Mouse (Mus musculus): ENCODE results near the gene Alpk1. TPM values are rescaled to one million over a fixed set of nuclear protein-coding genes. Genes with fewer than 3 reads are reported as not detected.
A peak's percentile ranks its signal among the peaks of the same experiment; 100 is the strongest.

Alpk1 gene
- polyA plus RNA-seq, 1 experiment: 1.4 TPM

DNA sequence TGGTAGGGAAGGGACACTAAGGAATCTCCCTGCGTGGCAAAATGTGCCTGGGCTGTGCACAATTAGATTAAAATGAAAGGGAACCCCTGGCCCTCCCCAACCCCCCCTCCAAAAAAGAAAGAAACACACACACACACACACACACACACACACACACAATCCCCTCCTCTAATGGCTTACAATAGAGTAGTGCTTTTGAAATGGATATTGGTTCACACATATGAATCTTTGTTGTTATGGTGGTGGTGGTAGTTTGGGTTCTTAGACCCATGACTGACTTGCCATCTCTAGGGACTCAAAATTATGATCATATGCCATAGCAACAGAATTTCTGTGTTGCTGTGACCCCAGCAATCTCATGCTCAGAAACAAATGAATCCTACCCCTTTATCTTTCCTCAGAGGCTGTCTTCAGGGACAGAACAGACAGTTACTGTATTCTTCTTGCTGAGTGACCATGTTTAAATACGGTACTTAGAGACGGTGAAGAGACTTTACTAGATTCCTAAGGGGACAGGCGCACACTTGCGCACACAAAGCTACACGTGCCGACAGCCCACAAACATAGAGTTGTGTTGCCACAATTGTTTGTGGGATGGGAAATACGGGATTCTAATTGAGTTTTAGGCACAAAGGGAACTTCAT is 73.8 kb downstream of the Alpk1 start:
- no peaks in the 10 kb centered on the region for H3K36me3 ChIP-seq (ENCODE audit: control insufficient read depth, insufficient read depth, low read length)
- H3K27ac ChIP-seq (ENCODE audit: insufficient read depth, low read depth, low read length): no peak overlapping the region
- WGBS: 82% methylated on average over 8 of the region's 8 CpGs
- no peaks in the 10 kb centered on the region for H3K27me3 ChIP-seq (replicated peaks; ENCODE audit: control insufficient read depth, insufficient read depth, low read length)
- no peak for DNase-seq
- no peaks in the 10 kb centered on the region; the same call in 1 of the 2 replicates for H3K4me1 ChIP-seq (ENCODE audit: control insufficient read depth, insufficient read depth, low read length)
- no peak overlapping the region for H3K4me3 ChIP-seq (ENCODE audit: insufficient read depth, low read depth, low read length)
- TF ChIP-seq POLR2A (IDR thresholded peaks at IDR 0.05; ENCODE audit: low read depth, low read length) (no peak), CTCF (conservative IDR thresholded peaks at IDR 0.05; ENCODE audit: insufficient read depth, insufficient read length, low read depth, low read length) (no peak)

DNA sequence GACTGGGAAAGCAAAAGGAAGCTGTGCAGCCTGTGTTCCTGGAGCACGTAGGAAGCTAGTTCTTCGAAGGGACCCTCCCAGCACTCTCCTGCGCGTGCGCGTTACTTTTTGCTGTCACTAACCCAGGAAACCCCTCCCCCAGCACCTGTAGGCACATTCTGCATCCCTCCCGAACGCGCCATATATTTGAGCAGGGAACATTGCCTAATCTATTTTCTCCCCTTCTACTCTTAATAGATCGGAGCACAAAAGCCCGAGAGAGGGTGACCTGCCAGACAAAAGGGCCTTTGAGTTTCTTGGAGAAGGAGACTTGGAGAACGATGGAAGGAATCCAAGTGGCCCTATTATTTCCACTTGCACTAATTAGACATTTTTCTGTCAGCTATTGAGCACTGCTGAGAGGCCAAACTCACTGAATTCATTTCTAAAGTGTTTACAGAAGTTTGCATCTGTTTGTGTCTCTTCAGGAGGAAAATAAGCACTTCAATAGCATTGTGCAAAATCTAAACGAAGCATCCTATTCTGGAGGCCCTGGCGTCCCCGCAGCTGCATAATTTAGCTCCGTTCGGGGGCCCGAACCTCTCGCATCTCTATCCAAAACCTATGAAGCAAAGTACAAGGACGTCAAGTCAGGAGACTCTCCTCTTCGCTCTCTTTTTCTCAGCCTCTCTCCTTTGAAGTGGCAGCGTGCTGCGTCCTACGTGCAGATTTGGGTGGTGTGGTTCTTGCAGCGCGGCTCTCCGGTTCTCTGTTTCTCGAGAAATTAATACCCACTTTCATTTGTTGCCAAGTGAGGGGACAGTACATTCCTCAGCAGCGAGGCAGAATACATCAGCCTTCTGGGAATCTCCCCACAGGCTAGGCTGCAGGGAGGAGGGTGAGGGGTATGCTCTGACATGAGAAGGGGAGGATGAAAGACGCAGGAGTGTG is 74.5 kb downstream of the Alpk1 start:
- H3K4me3 ChIP-seq (ENCODE audit: insufficient read depth, low read depth, low read length): no peak overlapping the region
- no peak for DNase-seq
- TF ChIP-seq POLR2A (IDR thresholded peaks at IDR 0.05; ENCODE audit: low read depth, low read length) (no peak), CTCF (conservative IDR thresholded peaks at IDR 0.05; ENCODE audit: insufficient read depth, insufficient read length, low read depth, low read length) (no peak)

DNA sequence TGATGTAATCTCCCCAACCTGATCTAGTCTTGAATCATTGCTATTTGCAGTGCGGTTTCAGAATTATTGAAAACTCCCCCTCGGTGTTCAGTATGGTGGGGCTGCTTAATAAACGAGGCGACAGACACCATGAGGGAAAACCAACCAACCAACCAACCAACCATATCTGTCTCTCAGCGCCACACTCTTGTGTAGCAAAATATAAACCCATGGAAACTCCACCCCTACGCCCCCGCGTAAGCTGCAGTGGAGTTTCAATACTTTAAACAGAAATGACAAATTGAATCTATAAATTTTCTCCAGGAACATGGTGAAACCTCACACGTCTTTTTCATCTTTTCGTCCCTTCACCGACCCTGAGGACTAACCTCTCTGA is 75.2 kb downstream of the Alpk1 start:
- 45% methylated on average over 11 of the region's 11 CpGs for WGBS
- Histone ChIP-seq H3K4me3 (ENCODE audit: insufficient read depth, low read depth, low read length) (no peak overlapping the region), H3K27ac (ENCODE audit: insufficient read depth, low read depth, low read length) (no peak overlapping the region), H3K4me1 (ENCODE audit: control insufficient read depth, insufficient read depth, low read length) (no peaks in the 10 kb centered on the region; the same call in 1 of the 2 replicates), H3K27me3 (replicated peaks; ENCODE audit: control insufficient read depth, insufficient read depth, low read length) (no peaks in the 10 kb centered on the region), H3K36me3 (ENCODE audit: control insufficient read depth, insufficient read depth, low read length) (no peaks in the 10 kb centered on the region)
- DNase-seq: no peak
- TF ChIP-seq POLR2A (IDR thresholded peaks at IDR 0.05; ENCODE audit: low read depth, low read length): no peak
- TF ChIP-seq CTCF (conservative IDR thresholded peaks at IDR 0.05; ENCODE audit: insufficient read depth, insufficient read length, low read depth, low read length): no peak

More for the DNA sequence above, 74.5 kb downstream of the Alpk1 start:
- Histone ChIP-seq H3K4me1 (ENCODE audit: control insufficient read depth, insufficient read depth, low read length) (no peaks in the 10 kb centered on the region; the same call in 1 of the 2 replicates), H3K27me3 (replicated peaks; ENCODE audit: control insufficient read depth, insufficient read depth, low read length) (no peaks in the 10 kb centered on the region), H3K27ac (ENCODE audit: insufficient read depth, low read depth, low read length) (no peak overlapping the region), H3K36me3 (ENCODE audit: control insufficient read depth, insufficient read depth, low read length) (no peaks in the 10 kb centered on the region)
- 18% methylated on average over 30 of the region's 30 CpGs for WGBS

DNA sequence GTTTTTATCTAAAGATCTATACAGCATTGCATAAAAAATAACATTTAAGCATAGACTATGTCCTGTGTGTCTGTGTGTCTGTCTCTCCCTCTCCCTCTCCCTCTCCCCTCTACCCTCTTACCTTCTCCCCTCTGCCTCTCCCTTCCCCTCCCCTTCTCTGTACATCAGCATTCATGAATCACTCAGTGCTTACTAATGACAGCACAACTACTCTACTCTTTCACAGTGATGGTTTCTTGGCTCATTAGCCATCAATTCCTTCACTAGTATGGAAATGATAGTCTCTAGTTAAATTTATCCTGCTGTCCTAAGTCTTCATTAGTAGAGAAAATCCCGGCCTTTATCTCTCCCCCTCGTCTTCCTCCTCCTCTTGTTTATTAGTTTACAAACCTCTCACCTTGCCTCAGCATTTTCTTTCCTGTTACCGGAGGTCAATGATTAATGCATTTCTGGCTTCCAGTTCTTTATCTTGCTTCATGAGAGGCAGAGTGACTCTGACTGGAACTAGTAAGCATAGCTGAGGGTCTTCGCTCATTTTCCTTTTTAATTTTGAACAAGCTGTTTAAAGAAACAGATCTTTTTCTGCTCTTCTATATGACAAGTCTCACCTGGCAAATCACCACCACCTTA is 79.0 kb downstream of the Alpk1 start:
- WGBS: 22% methylated on average over 4 of the region's 4 CpGs
- Histone ChIP-seq H3K27ac (ENCODE audit: insufficient read depth, low read depth, low read length) (no peak overlapping the region), H3K27me3 (replicated peaks; ENCODE audit: control insufficient read depth, insufficient read depth, low read length) (no peaks in the 10 kb centered on the region), H3K4me1 (ENCODE audit: control insufficient read depth, insufficient read depth, low read length) (no peaks in the 10 kb centered on the region; the same call in 1 of the 2 replicates), H3K4me3 (ENCODE audit: insufficient read depth, low read depth, low read length) (no peak overlapping the region), H3K36me3 (ENCODE audit: control insufficient read depth, insufficient read depth, low read length) (no peaks in the 10 kb centered on the region)
- no peak for TF ChIP-seq POLR2A (IDR thresholded peaks at IDR 0.05; ENCODE audit: low read depth, low read length)
- no peak for TF ChIP-seq CTCF (conservative IDR thresholded peaks at IDR 0.05; ENCODE audit: insufficient read depth, insufficient read length, low read depth, low read length)
- peak; percentile 73 for DNase-seq

DNA sequence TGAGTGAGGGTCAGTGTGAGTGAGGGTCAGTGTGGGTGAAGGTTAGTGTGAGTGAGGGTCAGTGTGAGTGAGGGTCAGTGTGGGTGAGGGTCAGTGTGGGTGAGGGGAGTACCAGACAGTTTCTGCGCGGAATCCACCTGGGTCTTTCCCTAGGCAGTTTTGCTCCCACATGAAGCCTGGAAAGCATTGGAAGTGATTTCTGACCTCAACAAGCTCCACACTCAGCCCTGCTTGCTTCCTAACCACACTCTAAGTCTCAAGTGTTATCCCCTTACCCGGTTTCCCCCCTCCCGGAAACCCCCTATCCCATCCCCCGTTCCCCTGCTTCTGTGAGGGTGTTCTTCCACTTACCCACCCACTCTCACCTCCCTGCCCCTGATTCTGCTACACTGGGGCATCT is 81.7 kb downstream of the Alpk1 start:
- Histone ChIP-seq H3K27me3 (replicated peaks; ENCODE audit: control insufficient read depth, insufficient read depth, low read length) (no peaks in the 10 kb centered on the region), H3K36me3 (ENCODE audit: control insufficient read depth, insufficient read depth, low read length) (no peaks in the 10 kb centered on the region), H3K4me3 (ENCODE audit: insufficient read depth, low read depth, low read length) (no peak overlapping the region), H3K27ac (ENCODE audit: insufficient read depth, low read depth, low read length) (no peak overlapping the region), H3K4me1 (ENCODE audit: control insufficient read depth, insufficient read depth, low read length) (no peaks in the 10 kb centered on the region; the same call in 1 of the 2 replicates)
- no peak for DNase-seq
- 84% methylated on average over 5 of the region's 5 CpGs for WGBS
- TF ChIP-seq POLR2A (IDR thresholded peaks at IDR 0.05; ENCODE audit: low read depth, low read length) (no peak), CTCF (conservative IDR thresholded peaks at IDR 0.05; ENCODE audit: insufficient read depth, insufficient read length, low read depth, low read length) (no peak)

DNA sequence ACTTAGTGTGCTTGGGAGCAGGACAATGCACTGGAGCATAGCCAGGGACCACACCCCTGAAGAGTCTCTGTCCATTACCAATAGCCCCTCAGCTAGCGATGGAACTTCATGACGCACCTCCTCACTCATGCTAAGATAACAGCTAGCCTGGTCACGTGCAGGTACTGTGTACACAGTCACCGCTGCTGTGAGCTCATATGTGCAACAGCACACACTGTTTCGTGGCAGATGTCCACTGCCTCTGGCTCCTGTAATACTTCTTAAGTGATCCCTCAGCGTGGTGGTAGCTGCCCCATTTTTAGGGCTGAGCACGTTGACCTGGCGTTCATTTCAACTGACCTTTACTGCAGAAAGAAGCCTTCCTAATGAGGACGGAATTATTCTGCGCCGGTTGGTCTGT is 83.8 kb downstream of the Alpk1 start:
- 82% methylated on average over 11 of the region's 11 CpGs for WGBS
- Histone ChIP-seq H3K27me3 (replicated peaks; ENCODE audit: control insufficient read depth, insufficient read depth, low read length) (no peaks in the 10 kb centered on the region), H3K36me3 (ENCODE audit: control insufficient read depth, insufficient read depth, low read length) (no peaks in the 10 kb centered on the region), H3K27ac (ENCODE audit: insufficient read depth, low read depth, low read length) (no peak overlapping the region), H3K4me1 (ENCODE audit: control insufficient read depth, insufficient read depth, low read length) (no peaks in the 10 kb centered on the region; the same call in 1 of the 2 replicates), H3K4me3 (ENCODE audit: insufficient read depth, low read depth, low read length) (no peak overlapping the region)
- no peak for DNase-seq
- TF ChIP-seq CTCF (conservative IDR thresholded peaks at IDR 0.05; ENCODE audit: insufficient read depth, insufficient read length, low read depth, low read length) (no peak), POLR2A (IDR thresholded peaks at IDR 0.05; ENCODE audit: low read depth, low read length) (no peak)

All from kidney, adult 2 months (tissue).